Mouse (Mus musculus) kidney, adult 2 months (tissue): ENCODE measurements around the gene Zfp985.

ENCODE experiments used
- CTCF ChIP-seq: fragments of 200-500 bp; conservative IDR thresholded peaks from 2 replicates; pipeline ENCODE4 v1.5.1; 2011; ENCODE audit warnings: low read depth, mild to moderate bottlenecking, control low read depth, low read length, moderate library complexity, mixed read lengths; ENCODE audit not compliant: insufficient read depth, insufficient read length
- POLR2A ChIP-seq: fragments of 200-500 bp; IDR thresholded peaks from one replicate; pipeline ENCODE4 v1.6.1; 2011; ENCODE audit warnings: low read depth, low read length, control low read depth

GRCm38 (mm10) chr4:147603806-147604205, 50.7 kb downstream of the Zfp985 start:
- no peak for TF ChIP-seq CTCF
- TF ChIP-seq POLR2A, result no peak
